Mouse (Mus musculus) forebrain, embryonic 16.5 days (tissue): ENCODE measurements at regions not wholly inside any gene's neighbourhood (a gene's known extent, or its start where the extent isn't known, plus 50 kb on each side); places are given as distances from the start of the nearest gene placed in this dataset.
A peak's percentile ranks its signal among the peaks of the same experiment; 100 is the strongest.

Experiments used
- ATAC-seq: fragments of 200-750 bp; cut with Nextera tagmentation; 2 replicates; pipeline ENCODE4 v1.8.0; 2017; ENCODE audit warnings: mild to moderate bottlenecking, moderate library complexity
- H3K27ac ChIP-seq: fragments of 300-500 bp; sonication (generic); 2 replicates; pipeline ENCODE4 v1.5.1; 2014; ENCODE audit warnings: low read length, control low read depth
- H3K27me3 ChIP-seq: fragments of 300-500 bp; sonication (generic); replicated peaks from 2 replicates; pipeline ENCODE4 v1.6.1; 2014; ENCODE audit warnings: low read length; ENCODE audit not compliant: control insufficient read depth, insufficient read depth
- H3K36me3 ChIP-seq: fragments of 300-500 bp; sonication (generic); 2 replicates; pipeline ENCODE4 v1.6.1; 2014; ENCODE audit not compliant: control insufficient read depth, insufficient read depth
- H3K4me1 ChIP-seq: fragments of 300-500 bp; sonication (generic); replicated peaks from 2 replicates; pipeline ENCODE4 v1.6.1; 2014; ENCODE audit warnings: low read length; ENCODE audit not compliant: control insufficient read depth, insufficient read depth
- H3K4me2 ChIP-seq: fragments of 300-500 bp; sonication (generic); 2 replicates; pipeline ENCODE4 v1.6.1; 2014; ENCODE audit warnings: mild to moderate bottlenecking, low read length, control low read depth
- H3K4me3 ChIP-seq: fragments of 300-500 bp; sonication (generic); replicated peaks from 2 replicates; pipeline ENCODE4 v1.5.1; 2014; ENCODE audit warnings: mild to moderate bottlenecking, low read length, control low read depth
- H3K9ac ChIP-seq: fragments of 300-500 bp; sonication (generic); replicated peaks from 2 replicates; pipeline ENCODE4 v1.6.1; 2014; ENCODE audit warnings: low read depth, low read length, control low read depth
- H3K9me3 ChIP-seq: fragments of 300-500 bp; sonication (generic); 2 replicates; pipeline ENCODE4 v1.6.1; 2016; ENCODE audit warnings: low read length; ENCODE audit not compliant: control insufficient read depth
- WGBS: fragments of 180-500 bp; shearing (Covaris S2); extraction: QIAGEN DNeasy Blood & Tissue Kit; methylation state at CpG from one replicate; pipeline ENCODE4 v1.1.7; 2014; 5-methylcytosine and 5-hydroxymethylcytosine counted together

DNA sequence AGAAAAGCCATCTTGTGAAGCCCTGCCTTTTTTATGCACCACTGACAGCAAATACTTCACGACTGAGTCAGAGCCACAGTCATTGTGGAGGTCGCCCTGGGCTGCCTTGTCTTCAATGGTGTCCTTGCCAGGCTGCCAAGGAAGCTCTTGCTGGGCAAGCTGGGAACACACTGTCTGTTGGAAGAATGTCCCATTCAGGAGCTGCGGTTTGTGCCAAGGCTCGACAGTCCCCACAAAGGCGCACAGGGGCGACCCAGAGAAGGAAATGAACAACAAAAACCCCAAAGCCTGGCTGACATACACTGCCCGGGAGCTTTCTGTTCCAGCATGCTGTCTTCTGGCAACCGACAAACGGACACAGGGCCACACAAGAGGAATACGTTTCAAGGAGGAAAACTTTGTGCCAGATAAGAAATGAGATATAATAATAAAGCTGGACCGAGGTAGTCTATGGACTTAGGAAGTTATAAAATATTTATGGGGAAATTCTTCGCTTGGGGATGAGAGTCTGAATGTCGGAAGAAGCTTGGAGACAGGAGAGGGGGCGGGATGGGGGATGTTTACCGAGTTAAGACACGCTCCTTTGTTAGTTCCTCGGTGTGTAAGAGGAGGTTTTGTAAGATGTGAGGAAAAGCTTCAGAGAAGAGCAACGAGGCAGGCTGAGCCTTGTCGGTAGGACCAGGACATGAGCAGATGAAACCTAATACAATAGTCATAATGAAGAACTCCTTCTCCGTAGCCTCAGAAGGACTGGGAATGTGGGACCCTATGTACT is 261.5 kb downstream of the Fzd1 start:
- no peaks in the 10 kb centered on the region for H3K9me3 ChIP-seq
- no peak overlapping the region for H3K27ac ChIP-seq
- H3K4me1 ChIP-seq = peaks cover 9% of the 10 kb centered on the region
- no peak overlapping the region for H3K9ac ChIP-seq
- peak; percentile 89 for ATAC-seq
- no peaks in the 10 kb centered on the region for H3K36me3 ChIP-seq
- peak overlapping the region; percentile 38 for H3K4me2 ChIP-seq
- WGBS = 6% methylated on average over 20 of the region's 20 CpGs
- H3K27me3 ChIP-seq = no peaks in the 10 kb centered on the region
- H3K4me3 ChIP-seq = no peak overlapping the region

DNA sequence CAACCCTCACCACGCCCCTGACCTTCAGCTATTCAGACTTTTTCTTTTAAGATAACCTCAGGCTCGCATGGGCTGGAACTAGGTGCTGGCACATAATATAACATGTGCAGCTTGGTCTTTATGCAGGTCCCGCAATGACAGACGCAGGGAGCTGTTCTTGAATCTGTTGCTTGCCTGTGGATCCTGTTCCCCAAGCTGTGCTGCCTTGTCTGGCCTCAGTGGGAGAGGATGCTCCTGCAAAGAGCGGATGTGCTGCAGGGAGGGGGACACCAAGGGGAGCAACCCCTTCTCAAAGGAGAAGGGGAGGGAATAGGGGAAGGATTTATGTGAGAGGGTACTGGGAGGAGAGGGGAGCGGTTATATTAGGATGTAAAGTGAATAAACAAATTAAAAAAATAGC is 262.4 kb downstream of the Fzd1 start:
- Histone ChIP-seq H3K4me2 (no peak overlapping the region), H3K27ac (no peak overlapping the region), H3K9ac (no peak overlapping the region), H3K4me1 (peaks cover 9% of the 10 kb centered on the region), H3K9me3 (no peaks in the 10 kb centered on the region), H3K4me3 (no peak overlapping the region), H3K36me3 (no peaks in the 10 kb centered on the region), H3K27me3 (no peaks in the 10 kb centered on the region)
- ATAC-seq = peak; percentile 46
- 47% methylated on average over 6 of the region's 6 CpGs for WGBS

DNA sequence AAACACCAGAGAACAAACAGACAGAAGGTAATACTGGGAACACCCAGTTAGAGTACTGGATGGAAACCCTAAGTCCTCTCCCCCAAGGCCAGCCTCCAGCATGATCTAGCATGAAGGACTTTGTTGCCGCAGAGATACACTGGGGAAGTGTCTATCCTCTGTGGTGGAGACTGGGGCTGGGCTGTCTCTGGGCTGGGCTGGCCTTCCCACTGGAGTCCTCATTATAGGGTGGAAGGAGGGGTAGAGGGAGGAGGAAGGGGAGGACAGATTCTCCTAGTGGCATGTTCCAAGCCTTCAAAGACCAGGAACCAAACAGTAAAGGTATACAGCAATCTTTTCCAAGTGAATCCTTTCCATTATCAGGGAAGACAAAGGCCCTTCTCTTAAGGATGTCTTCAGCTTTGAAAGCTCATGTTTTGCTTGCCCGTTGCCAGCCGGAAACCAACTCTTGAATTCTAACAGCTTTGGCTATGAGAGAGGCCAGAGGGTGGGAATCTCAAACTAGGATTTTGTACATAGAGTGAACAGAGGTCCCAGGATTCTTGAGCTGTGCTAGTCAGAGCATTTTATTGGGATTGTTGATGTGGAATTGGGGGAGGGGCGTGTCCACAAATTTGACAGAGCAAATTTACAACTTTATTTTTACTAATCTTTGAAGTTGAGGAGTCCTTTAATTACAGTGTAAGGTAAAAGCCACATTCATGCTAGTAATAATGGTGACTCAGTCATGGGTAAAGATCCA is 271.3 kb downstream of the Fzd1 start:
- no peak overlapping the region for H3K4me2 ChIP-seq
- 71% methylated on average over 4 of the region's 4 CpGs for WGBS
- H3K9ac ChIP-seq = no peak overlapping the region
- H3K27me3 ChIP-seq = no peaks in the 10 kb centered on the region
- H3K4me3 ChIP-seq = no peak overlapping the region
- H3K4me1 ChIP-seq = peaks cover 23% of the 10 kb centered on the region
- H3K36me3 ChIP-seq = no peaks in the 10 kb centered on the region
- ATAC-seq = no peak
- H3K9me3 ChIP-seq = no peaks in the 10 kb centered on the region
- H3K27ac ChIP-seq = peak overlapping the region; percentile 58

DNA sequence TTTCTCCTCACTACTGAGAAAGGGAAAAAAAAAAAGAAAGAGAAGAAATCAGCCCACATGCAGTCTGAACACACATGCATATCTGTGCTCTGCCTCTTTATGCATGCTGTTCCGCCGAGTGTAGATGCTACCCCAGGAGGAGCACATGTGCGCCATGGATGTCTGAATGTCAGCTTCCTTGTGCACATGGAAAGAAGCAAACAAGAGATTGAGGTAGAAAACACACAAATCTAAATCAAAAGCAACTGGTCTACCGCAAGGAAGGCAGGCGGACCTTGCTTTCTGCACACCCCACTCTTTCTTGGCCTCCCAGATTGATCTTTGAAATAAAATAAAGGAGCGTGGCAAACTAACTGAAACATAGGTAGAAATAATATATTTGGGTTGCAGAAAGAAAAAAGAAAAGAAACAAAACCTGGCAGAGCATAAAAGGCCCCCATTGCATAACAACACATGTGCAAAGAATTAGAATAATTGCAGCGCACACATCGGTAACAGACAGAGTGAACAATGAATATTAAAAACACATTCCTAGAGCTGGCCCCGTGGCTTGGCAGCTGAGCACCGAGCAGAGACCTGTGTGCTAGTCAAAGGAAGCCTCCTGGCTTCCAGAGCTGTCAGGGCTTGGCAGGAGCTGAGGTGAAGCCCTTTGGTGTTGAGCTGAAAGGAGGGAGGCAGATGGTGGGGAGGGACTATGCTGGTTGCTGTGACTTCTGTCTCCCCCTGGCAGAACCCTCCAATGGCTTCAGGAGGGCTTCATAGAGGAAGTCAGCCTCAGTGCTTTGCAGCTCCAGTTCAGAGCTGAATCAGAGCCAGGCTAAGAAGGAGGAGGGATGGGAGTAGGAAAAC is 272.1 kb downstream of the Fzd1 start:
- peak overlapping the region; percentile 58 for H3K27ac ChIP-seq
- no peaks in the 10 kb centered on the region for H3K27me3 ChIP-seq
- H3K9me3 ChIP-seq = no peaks in the 10 kb centered on the region
- H3K36me3 ChIP-seq = no peaks in the 10 kb centered on the region
- peak overlapping the region; percentile 34 for H3K4me2 ChIP-seq
- WGBS = 12% methylated on average over 10 of the region's 10 CpGs
- no peak overlapping the region for H3K4me3 ChIP-seq
- H3K4me1 ChIP-seq = peaks cover 23% of the 10 kb centered on the region
- peak; percentile 94 for ATAC-seq
- H3K9ac ChIP-seq = no peak overlapping the region

DNA sequence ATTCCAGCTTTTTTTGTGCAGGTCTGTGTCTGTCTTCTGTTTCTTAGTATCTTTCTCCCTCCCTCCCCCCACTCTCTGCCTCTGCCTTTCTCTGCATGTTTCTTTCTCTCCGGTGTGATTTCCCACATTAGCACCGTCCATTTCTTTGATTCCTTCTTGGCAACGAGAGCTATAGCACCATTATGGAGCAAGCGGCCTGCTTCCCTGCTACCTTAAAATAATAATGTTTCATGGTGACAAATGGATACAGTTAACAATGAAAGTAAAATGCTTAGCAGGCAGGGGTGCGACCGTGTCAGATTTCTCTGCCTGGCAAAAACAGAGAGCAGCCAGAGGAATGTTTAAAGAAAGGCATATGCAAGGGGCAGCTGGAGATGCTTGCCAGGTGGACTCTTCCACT is 273.1 kb downstream of the Fzd1 start:
- Histone ChIP-seq H3K36me3 (no peaks in the 10 kb centered on the region), H3K4me1 (peaks cover 23% of the 10 kb centered on the region), H3K9me3 (no peaks in the 10 kb centered on the region), H3K27me3 (no peaks in the 10 kb centered on the region), H3K27ac (peak overlapping the region; percentile 54), H3K4me3 (no peak overlapping the region), H3K9ac (no peak overlapping the region), H3K4me2 (no peak overlapping the region; the same call in 1 of the 2 replicates)
- WGBS = 2% methylated on average over 6 of the region's 6 CpGs
- peak; percentile 22 for ATAC-seq

DNA sequence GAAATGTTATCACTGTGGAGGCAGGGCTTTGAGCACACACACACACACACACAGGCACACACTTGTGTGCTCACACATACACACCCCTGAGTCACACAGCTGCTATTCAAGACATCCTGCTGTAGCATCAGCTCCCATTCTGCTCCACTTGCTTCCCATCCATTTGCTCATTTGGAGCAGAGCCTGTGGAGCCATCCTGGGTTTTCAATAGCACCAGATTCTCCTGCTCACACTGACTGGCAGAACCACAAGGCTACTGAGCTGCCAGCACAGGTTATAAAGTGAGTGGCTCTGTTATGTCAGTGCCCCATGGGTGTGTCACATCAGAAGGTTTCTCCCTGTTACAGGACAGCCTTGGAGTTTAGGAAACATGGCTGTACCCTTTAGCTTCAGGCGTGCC is 273.7 kb downstream of the Fzd1 start:
- H3K9ac ChIP-seq = no peak overlapping the region
- H3K9me3 ChIP-seq = no peaks in the 10 kb centered on the region
- no peak; the same call in 1 of the 2 replicates for ATAC-seq
- H3K4me3 ChIP-seq = no peak overlapping the region
- H3K27ac ChIP-seq = peak overlapping the region; percentile 54; the same call in 1 of the 2 replicates
- H3K27me3 ChIP-seq = no peaks in the 10 kb centered on the region
- WGBS = 89% methylated on average over 1 of the region's 1 CpGs
- H3K4me1 ChIP-seq = peaks cover 23% of the 10 kb centered on the region
- no peak overlapping the region for H3K4me2 ChIP-seq
- H3K36me3 ChIP-seq = no peaks in the 10 kb centered on the region

DNA sequence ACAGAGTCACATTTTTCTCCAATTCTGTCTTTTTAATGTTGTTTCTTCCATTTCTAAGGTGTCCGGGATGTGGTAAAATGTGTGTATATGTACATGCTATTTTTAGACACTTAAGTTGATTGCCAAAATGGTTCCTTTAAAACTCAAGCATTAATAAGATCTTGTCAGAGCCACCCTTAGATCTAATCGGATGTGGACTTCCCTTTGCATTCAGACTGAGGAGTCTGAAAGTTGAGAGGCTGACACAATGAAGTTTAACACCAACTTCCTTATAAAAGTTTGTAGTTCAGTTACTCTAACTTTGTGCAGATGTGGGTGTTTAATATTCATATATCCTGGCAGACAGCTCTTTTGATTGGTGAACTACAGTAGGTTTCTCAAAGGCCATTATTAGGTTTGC is 282.1 kb downstream of the Mterf1b start:
- 90% methylated on average over 2 of the region's 2 CpGs for WGBS
- ATAC-seq = no peak
- no peaks in the 10 kb centered on the region for H3K27me3 ChIP-seq

More for the DNA sequence above, 282.1 kb downstream of the Mterf1b start:
- Histone ChIP-seq H3K4me1 (no peaks in the 10 kb centered on the region), H3K9ac (no peak overlapping the region), H3K9me3 (no peaks in the 10 kb centered on the region), H3K27ac (no peak overlapping the region), H3K4me3 (no peak overlapping the region), H3K36me3 (no peaks in the 10 kb centered on the region), H3K4me2 (no peak overlapping the region)
